Mouse (Mus musculus): ENCODE measurements at regions not wholly inside any gene's neighbourhood (a gene's known extent, or its start where the extent isn't known, plus 50 kb on each side); places are given as distances from the start of the nearest gene placed in this dataset.

GRCm38 (mm10) chr10:9439072-9439471, 235.9 kb downstream of the Samd5 start:
- H3K9me3 ChIP-seq (ENCODE audit: control insufficient read depth): no peaks in the 10 kb centered on the region
- no peak for ATAC-seq
- no peaks in the 10 kb centered on the region for H3K4me1 ChIP-seq (replicated peaks; ENCODE audit: control insufficient read depth, insufficient read depth, low read length)
- H3K27me3 ChIP-seq (replicated peaks; ENCODE audit: control insufficient read depth, insufficient read depth, low read length): no peaks in the 10 kb centered on the region
- no peak for TF ChIP-seq CTCF (IDR thresholded peaks at IDR 0.05; ENCODE audit: low read depth)
- H3K9ac ChIP-seq (ENCODE audit: low read depth, low read length): no peak overlapping the region
- WGBS: 64% methylated on average over 4 of the region's 4 CpGs
- H3K36me3 ChIP-seq (ENCODE audit: control insufficient read depth, insufficient read depth): no peaks in the 10 kb centered on the region
- H3K4me3 ChIP-seq (ENCODE audit: low read depth, low read length): no peak overlapping the region
- H3K27ac ChIP-seq (ENCODE audit: low read depth, low read length): no peak overlapping the region
- H3K4me2 ChIP-seq (replicated peaks; ENCODE audit: low read depth): no peak overlapping the region

- no peak overlapping the region for H3K9ac ChIP-seq (ENCODE audit: low read depth, low read length)
- H3K9me3 ChIP-seq (ENCODE audit: control insufficient read depth): no peaks in the 10 kb centered on the region
- H3K4me2 ChIP-seq (replicated peaks; ENCODE audit: low read depth): no peak overlapping the region
- no peaks in the 10 kb centered on the region for H3K36me3 ChIP-seq (ENCODE audit: control insufficient read depth, insufficient read depth)
- no peaks in the 10 kb centered on the region for H3K27me3 ChIP-seq (replicated peaks; ENCODE audit: control insufficient read depth, insufficient read depth, low read length)
- TF ChIP-seq CTCF (IDR thresholded peaks at IDR 0.05; ENCODE audit: low read depth): no peak
- H3K4me1 ChIP-seq (replicated peaks; ENCODE audit: control insufficient read depth, insufficient read depth, low read length): no peaks in the 10 kb centered on the region
- 52% methylated on average over 4 of the region's 4 CpGs for WGBS
- no peak for ATAC-seq
- H3K27ac ChIP-seq (ENCODE audit: low read depth, low read length): no peak overlapping the region
- H3K4me3 ChIP-seq (ENCODE audit: low read depth, low read length): no peak overlapping the region
Measured at GRCm38 (mm10) chr10:9438366-9438765, 236.6 kb downstream of the Samd5 start.

- Histone ChIP-seq H3K4me3 (ENCODE audit: low read depth, low read length) (no peak overlapping the region), H3K9me3 (ENCODE audit: control insufficient read depth) (no peaks in the 10 kb centered on the region), H3K4me1 (replicated peaks; ENCODE audit: control insufficient read depth, insufficient read depth, low read length) (no peaks in the 10 kb centered on the region), H3K9ac (ENCODE audit: low read depth, low read length) (no peak overlapping the region), H3K36me3 (ENCODE audit: control insufficient read depth, insufficient read depth) (no peaks in the 10 kb centered on the region), H3K27me3 (replicated peaks; ENCODE audit: control insufficient read depth, insufficient read depth, low read length) (no peaks in the 10 kb centered on the region), H3K4me2 (replicated peaks; ENCODE audit: low read depth) (no peak overlapping the region), H3K27ac (ENCODE audit: low read depth, low read length) (no peak overlapping the region)
- no peak for ATAC-seq
- TF ChIP-seq CTCF (IDR thresholded peaks at IDR 0.05; ENCODE audit: low read depth): no peak
- 94% methylated on average over 2 of the region's 2 CpGs for WGBS
Measured at GRCm38 (mm10) chr10:9429085-9429484, 245.9 kb downstream of the Samd5 start.

- Histone ChIP-seq H3K9me3 (ENCODE audit: control insufficient read depth) (no peaks in the 10 kb centered on the region), H3K9ac (ENCODE audit: low read depth, low read length) (no peak overlapping the region), H3K4me2 (replicated peaks; ENCODE audit: low read depth) (no peak overlapping the region), H3K27me3 (replicated peaks; ENCODE audit: control insufficient read depth, insufficient read depth, low read length) (no peaks in the 10 kb centered on the region), H3K4me1 (replicated peaks; ENCODE audit: control insufficient read depth, insufficient read depth, low read length) (no peaks in the 10 kb centered on the region), H3K4me3 (ENCODE audit: low read depth, low read length) (no peak overlapping the region), H3K36me3 (ENCODE audit: control insufficient read depth, insufficient read depth) (no peaks in the 10 kb centered on the region), H3K27ac (ENCODE audit: low read depth, low read length) (no peak overlapping the region)
- no peak for ATAC-seq
- 74% methylated on average over 4 of the region's 4 CpGs for WGBS
- TF ChIP-seq CTCF (IDR thresholded peaks at IDR 0.05; ENCODE audit: low read depth): no peak
Measured at GRCm38 (mm10) chr10:9420741-9421140, 254.3 kb downstream of the Samd5 start.

GRCm38 (mm10) chr10:9416685-9417084, 258.3 kb downstream of the Samd5 start:
- Histone ChIP-seq H3K36me3 (ENCODE audit: control insufficient read depth, insufficient read depth) (no peaks in the 10 kb centered on the region), H3K9ac (ENCODE audit: low read depth, low read length) (no peak overlapping the region), H3K4me2 (replicated peaks; ENCODE audit: low read depth) (no peak overlapping the region), H3K9me3 (ENCODE audit: control insufficient read depth) (no peaks in the 10 kb centered on the region), H3K27me3 (replicated peaks; ENCODE audit: control insufficient read depth, insufficient read depth, low read length) (no peaks in the 10 kb centered on the region), H3K4me1 (replicated peaks; ENCODE audit: control insufficient read depth, insufficient read depth, low read length) (no peaks in the 10 kb centered on the region), H3K4me3 (ENCODE audit: low read depth, low read length) (no peak overlapping the region), H3K27ac (ENCODE audit: low read depth, low read length) (no peak overlapping the region)
- no peak for TF ChIP-seq CTCF (IDR thresholded peaks at IDR 0.05; ENCODE audit: low read depth)
- WGBS: 97% methylated on average over 5 of the region's 5 CpGs
- no peak for ATAC-seq

- ATAC-seq: no peak
- no peak overlapping the region for H3K27ac ChIP-seq (ENCODE audit: low read depth, low read length)
- H3K27me3 ChIP-seq (replicated peaks; ENCODE audit: control insufficient read depth, insufficient read depth, low read length): no peaks in the 10 kb centered on the region
- H3K4me3 ChIP-seq (ENCODE audit: low read depth, low read length): no peak overlapping the region
- no peak for TF ChIP-seq CTCF (IDR thresholded peaks at IDR 0.05; ENCODE audit: low read depth)
- no peaks in the 10 kb centered on the region for H3K36me3 ChIP-seq (ENCODE audit: control insufficient read depth, insufficient read depth)
- 89% methylated on average over 4 of the region's 4 CpGs for WGBS
- no peak overlapping the region for H3K4me2 ChIP-seq (replicated peaks; ENCODE audit: low read depth)
- H3K4me1 ChIP-seq (replicated peaks; ENCODE audit: control insufficient read depth, insufficient read depth, low read length): no peaks in the 10 kb centered on the region
- no peak overlapping the region for H3K9ac ChIP-seq (ENCODE audit: low read depth, low read length)
- no peaks in the 10 kb centered on the region for H3K9me3 ChIP-seq (ENCODE audit: control insufficient read depth)
Measured at GRCm38 (mm10) chr10:9406101-9406500, 268.9 kb downstream of the Samd5 start.

GRCm38 (mm10) chr10:9405417-9405816, 269.6 kb downstream of the Samd5 start:
- Histone ChIP-seq H3K27ac (ENCODE audit: low read depth, low read length) (no peak overlapping the region), H3K36me3 (ENCODE audit: control insufficient read depth, insufficient read depth) (no peaks in the 10 kb centered on the region), H3K9me3 (ENCODE audit: control insufficient read depth) (no peaks in the 10 kb centered on the region), H3K9ac (ENCODE audit: low read depth, low read length) (no peak overlapping the region), H3K4me2 (replicated peaks; ENCODE audit: low read depth) (no peak overlapping the region), H3K4me1 (replicated peaks; ENCODE audit: control insufficient read depth, insufficient read depth, low read length) (no peaks in the 10 kb centered on the region), H3K4me3 (ENCODE audit: low read depth, low read length) (no peak overlapping the region), H3K27me3 (replicated peaks; ENCODE audit: control insufficient read depth, insufficient read depth, low read length) (no peaks in the 10 kb centered on the region)
- ATAC-seq: no peak
- no peak for TF ChIP-seq CTCF (IDR thresholded peaks at IDR 0.05; ENCODE audit: low read depth)
- 99% methylated on average over 2 of the region's 2 CpGs for WGBS
